Mouse (Mus musculus) cerebral cortex, adult 2 months (tissue): ENCODE data around the gene Calm5.

Experiments used
- WGBS: fragments of 180-500 bp; shearing (Covaris S2); methylation state at CpG from one replicate; pipeline ENCODE4 v1.1.7; 2018; 5-methylcytosine and 5-hydroxymethylcytosine counted together

The Calm5 gene

DNA sequence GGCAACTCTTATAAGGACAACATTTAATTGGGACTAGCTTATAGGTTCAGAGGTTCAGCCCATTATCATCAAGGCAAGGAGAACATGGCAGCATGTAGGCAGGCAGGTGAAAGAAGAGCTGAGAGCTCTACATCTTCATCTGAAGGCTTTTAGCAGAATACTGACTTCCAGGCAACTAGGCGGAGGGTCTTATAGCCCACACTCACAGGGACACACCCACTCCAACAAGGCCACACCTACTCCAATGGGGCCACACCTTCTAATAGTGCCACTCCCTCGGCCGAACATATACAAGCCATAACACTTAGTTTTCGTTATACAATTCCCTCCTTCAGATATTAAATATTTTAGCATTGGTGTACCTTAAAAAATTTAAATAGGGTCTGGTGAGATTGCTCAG, 18.9 kb downstream of the Calm5 start:
- WGBS, result 97% methylated on average over 4 of the region's 4 CpGs

DNA sequence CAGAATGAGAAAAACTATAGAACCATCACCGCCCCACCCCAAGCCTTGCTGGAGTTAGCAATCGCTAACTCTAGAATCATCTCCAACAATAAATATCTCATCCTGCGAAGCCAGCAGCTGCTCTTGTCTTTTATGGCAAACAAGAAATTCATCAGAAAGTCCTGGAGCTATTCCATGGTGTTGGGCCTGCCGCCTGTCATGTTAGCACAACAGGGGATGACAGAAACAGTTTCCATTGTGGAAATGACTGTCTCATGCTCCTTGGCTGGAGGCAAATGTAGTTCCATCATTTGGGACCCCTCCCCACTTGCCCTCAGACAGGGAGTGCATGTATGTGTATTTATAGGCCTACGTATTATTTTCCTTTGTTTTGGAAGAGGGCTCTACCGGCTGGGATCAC, 22.5 kb downstream of the Calm5 start:
- 64% methylated on average over 6 of the region's 6 CpGs for WGBS

DNA sequence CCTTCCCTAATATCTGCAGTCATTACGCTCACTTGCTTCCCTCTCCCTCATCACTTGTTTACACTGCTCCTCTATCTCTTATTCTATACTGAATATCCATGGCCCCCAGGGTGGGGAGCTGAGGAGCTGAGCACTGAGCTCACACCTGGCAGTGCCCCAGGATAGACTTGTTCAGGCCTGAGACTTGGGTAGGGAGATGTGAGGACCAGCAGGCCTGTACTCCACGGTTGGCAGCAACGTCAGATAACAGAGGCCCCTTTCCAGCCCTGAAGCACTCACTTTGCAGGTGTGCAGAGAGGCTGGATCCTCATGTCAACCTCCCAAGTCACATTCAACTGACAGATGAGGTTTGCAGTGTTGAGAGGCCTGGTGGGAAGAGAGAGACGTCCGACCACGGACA, 23.2 kb downstream of the Calm5 start:
- 89% methylated on average over 6 of the region's 6 CpGs for WGBS

DNA sequence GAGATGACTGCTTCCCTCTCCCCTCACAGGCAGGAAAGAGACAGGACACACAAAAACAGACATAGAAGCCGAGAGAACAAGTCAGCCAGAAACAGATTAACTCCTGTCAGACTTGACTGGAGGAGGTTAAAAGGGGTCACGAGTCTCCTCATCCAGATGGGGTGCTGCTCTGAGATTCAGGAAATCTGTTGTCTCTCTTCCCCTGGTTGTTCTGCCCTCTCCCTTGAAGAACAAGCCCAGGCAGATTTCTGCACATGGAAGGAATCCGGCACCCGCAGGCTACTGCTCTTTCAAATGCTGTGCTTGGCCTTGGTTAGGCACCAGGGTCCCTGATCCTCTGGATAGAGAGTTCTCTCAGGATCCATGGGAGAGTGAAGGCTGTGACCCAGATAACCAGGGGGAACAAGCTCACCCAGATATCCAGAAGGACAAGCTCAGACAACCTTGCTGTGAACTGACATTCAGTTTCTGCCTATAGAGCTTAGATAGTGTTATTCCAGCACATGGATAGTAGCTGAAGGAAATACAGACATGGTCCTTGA, 23.8 kb downstream of the Calm5 start:
- WGBS, result 82% methylated on average over 4 of the region's 4 CpGs

DNA sequence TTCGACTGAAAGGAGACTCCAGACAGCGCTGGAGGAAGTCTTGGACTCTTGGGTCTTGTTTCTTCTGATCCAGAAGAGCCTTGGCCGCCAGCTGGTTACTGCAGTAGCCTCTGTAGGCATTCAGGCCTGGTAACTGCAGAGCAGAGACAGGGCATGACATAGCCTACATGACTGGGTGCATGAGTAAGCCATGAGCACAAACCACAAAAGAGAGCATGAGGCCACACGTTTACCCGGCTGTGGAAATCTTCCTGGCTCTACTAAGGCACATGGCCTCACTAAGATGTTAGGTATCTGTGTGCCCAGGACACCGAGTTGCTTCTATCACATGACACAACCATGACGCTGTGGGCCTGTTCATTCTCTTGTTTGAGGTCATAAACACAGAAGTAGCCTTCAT, 32.7 kb downstream of the Calm5 start:
- WGBS, result 94% methylated on average over 7 of the region's 7 CpGs

DNA sequence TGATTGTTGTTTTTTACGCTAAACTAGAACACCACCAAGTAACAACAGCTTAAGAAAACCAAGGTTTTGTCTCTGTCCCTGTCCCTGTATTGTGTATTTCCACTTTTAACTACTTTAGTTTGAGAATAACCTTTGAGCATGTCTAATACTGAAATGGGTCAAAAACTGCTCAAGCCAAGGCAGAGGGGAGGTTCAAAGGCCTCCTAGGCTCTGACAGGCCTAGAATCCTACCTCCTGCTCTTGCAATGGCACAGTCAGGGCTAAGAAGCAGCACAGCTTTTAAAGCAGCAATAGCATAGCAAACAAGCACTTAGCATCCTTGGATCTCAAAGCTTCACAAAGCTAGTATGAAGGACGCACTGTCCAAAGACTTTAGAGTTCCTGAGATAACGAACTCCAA, 35.1 kb downstream of the Calm5 start:
- 71% methylated on average over 3 of the region's 3 CpGs for WGBS

DNA sequence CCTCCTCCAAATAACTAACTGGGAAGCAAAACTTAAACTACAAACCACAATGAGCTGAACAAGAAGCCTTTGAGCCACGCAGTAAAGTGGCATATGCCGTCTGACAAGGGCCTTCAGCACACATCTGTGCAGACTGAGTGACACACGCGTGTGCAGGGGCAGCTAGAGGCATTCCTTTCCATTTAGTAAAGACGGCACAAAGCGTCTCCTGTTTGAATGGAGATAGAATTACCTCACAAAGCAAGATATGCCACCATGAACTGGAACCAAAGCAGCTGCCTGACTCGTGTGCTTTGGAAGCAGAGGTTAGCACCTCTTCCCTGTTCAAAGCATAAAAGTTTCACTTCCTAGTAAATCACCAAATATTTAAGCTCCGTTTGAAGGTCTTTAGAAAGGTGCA, 36.1 kb downstream of the Calm5 start:
- WGBS, result 48% methylated on average over 8 of the region's 8 CpGs

DNA sequence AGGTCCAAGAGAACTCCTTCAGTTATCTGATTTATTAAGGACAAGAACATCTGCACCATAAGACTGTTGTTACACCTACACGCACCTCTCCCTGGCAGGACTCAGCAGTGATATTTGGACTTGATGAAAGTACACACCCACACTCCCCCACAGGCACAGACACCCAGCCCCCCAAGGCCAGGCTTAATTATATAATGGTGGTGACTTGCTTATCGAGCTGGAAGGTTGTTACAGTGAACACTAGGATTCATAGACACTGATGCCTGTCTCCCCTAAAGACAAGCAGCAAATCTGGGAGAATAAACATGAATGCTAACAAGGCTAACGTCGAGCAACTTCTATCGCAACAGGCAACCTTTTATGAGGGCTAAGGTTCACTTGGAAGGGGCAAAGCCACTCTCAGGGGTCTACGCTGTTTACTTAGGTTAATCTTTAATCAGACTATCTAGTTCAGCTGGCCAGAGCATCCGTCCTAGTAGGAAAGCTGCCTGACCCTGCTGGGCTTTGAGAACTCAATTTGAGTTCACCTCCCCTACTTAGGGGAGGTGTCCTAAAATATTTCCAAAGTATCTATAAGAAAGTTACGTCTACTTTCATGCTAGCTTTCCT, 37.6 kb downstream of the Calm5 start:
- WGBS, result 65% methylated on average over 8 of the region's 8 CpGs

DNA sequence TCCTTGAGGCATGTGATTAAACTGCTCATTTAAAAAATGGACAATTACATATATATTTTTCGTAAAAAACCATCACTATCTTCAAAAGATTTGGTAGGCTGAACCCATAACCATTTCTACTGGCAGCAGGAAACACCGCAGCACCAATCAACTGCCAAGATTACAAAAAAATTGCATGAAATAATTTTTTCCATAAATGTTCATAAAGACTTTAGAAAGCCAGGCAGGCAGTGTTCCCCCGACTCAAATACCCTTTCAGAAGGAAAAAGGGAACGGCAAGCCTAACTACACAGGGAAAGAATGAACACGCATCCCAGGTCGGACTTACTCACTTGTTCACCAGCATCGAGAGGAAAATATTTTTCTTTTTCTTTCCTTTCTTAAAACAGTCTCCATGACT, 38.6 kb downstream of the Calm5 start:
- 25% methylated on average over 7 of the region's 7 CpGs for WGBS

DNA sequence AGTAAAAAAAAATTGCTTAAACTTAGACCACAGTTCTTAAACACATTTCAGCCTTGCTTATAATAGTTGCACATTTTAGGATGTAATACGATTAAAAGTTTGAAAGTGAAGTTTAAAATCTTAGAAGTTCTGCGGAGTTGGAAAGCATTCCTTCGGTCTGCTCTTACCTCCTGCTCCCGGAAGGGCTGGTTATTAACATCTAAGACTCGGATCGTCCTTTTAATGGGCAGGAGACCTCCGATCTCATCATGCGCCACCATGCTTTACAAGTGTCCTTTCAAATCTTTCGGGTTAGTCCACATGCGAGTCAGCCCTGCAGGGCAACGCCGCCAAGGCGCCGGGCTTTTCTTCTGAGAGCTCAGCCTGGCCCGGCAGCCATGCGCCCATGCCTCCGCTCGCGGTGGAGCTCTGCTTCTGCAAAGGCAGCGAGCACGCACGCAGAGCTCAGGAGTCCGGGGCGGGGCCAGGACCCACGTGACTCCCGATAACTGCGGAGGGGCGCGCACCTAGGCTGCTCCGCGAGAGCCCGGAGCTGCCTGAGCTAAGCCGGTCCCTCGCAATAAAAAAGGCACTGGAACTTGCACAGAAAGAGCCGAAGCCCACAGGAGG, 39.3 kb downstream of the Calm5 start:
- WGBS, result under 1% methylated on average over 35 of the region's 35 CpGs

DNA sequence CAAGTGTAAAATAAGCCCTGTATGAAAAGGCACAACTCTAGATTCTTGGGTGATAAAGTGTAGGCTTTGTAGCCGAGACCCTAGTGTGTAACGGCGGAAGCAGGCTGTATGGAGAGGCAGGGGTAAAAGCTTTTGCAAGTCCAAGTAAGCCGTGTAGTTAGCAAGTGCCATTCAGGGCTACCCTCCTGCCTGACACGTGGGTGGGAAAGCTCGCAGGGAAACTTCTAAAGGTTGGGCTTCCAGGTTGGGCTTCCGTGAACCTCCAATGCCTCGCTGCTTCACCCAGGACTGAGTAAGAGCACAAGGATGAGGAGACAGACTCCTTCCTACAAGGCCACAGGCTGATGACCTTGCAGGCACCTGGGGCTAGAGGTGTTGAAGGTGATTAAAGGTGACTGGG, 40.6 kb downstream of the Calm5 start:
- WGBS, result 89% methylated on average over 8 of the region's 8 CpGs

DNA sequence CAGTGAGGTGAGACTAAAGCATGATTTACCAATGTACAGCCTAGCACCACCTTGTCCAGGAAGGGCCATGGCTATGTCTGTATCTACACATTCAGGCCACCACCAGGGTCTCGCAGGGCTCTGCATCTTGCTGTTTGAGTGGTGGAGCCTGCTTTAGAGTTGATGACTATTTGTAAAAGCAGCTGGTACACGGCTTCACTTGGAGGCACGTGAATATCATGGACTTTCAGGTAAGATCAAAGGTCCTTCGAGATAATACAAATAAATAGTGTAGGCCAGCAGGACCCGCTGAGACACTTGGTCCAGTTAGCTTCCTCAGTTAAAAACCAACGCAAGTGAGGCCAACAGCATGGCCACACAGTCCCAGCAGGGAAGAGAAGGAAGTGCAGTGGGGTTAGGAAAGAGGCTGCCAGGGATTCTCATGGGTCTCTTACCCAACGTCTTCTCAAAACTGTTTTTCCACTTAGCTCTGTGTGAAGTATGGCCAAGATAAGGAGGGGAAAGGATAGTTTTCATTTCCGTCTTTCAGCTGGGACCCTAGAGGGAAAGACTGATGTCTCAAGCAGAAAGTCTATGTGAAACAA, 41.5 kb downstream of the Calm5 start:
- 80% methylated on average over 8 of the region's 8 CpGs for WGBS

DNA sequence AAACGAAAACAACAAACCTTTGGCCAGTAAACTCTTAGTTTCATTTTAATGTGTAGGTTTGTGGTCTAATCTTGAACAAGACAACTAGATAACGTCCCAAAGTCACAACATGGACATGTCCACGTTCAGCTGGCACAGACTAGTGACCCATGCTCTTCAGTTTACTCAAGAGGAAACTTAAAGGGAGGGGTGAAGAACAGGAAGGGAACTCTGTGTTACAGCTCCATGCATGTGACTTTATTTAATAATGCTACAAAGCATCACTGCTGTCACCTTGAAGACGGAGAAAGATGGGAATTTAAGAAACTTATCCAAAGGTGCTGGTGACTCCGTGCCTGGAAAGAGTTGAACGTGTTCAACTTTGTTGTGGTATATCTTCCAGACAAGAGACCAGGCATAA, 42.1 kb downstream of the Calm5 start:
- WGBS, result 91% methylated on average over 6 of the region's 6 CpGs

DNA sequence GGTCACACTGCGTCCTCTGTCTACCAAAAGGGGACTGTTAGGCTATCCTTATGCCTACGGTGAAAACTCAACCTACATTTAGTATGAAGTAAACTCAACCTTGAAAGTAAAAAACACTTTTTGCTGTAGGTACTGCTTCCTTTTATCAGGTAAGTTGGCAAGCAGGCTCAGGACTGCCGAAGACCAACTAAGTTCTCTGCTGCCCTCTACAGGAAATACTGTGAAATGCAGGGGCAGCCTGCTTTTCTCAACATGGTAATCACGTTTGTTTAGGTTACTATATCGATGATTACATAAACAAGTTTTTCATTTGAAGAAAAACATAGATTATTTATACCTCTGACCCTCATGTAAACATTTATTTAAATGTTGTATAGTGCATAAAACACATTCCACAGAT, 42.9 kb downstream of the Calm5 start:
- 28% methylated on average over 5 of the region's 5 CpGs for WGBS

DNA sequence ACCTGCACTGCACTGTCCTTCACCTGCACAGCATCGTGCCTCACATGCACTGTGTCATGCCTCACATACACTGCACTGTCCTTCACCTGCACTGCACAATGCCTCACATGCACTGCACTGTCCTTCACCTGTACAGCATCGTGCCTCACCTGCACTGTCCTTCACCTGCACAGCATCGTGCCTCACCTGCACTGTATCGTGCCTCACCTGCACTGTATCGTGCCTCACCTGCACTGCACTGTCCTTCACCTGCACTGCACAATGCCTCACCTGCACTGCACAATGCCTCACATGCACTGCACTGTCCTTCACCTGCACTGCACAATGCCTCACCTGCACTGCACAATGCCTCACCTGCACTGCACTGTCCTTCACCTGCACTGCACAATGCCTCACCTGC, 44.2 kb downstream of the Calm5 start:
- WGBS, result 97% methylated on average over 5 of the region's 5 CpGs

DNA sequence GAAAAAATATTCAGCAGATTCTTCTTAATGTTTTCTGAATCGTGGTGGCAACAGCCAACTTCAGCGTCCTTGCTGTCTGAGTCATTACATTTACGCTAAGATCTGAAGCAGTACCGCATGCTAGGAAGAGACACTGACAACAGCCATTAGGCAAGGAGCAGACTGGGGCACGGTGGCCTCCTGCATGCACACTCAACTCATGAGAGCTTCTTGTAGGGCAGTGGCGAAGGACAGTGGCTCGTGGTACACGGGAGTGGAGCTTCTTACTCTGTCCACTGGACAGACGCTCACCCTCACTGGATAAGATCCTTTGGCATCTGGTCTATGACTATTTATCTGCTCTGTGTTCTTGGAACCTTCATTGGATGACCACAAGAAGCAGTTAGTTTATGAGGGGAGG, 45.3 kb downstream of the Calm5 start:
- 93% methylated on average over 9 of the region's 9 CpGs for WGBS
